Mouse (Mus musculus) embryo, embryonic 10.5 days (tissue): ENCODE measurements around the gene Olfr49.

Experiments
- DNase-seq: peaks from one replicate; pipeline ENCODE4 v3.0.0-alpha.2; 2015; ENCODE audit warnings: low spot score

The Olfr49 gene

GRCm38 (mm10) chr14:54284839-54285238, at the start of gene Olfr49:
Gene Olfr49, minus strand, starts transcription at chr14:54284939.
- DNase-seq, result no peak

GRCm38 (mm10) chr14:54333452-54334189, 48.9 kb upstream of the Olfr49 start:
- no peak for DNase-seq

- DNase-seq, result peak; percentile 20
Measured at GRCm38 (mm10) chr14:54332176-54333074, 47.7 kb upstream of the Olfr49 start.

- DNase-seq, result no peak
Measured at GRCm38 (mm10) chr14:54331178-54331577, 46.4 kb upstream of the Olfr49 start.

- DNase-seq, result no peak
Measured at GRCm38 (mm10) chr14:54329201-54329600, 44.5 kb upstream of the Olfr49 start.

- no peak for DNase-seq
Measured at GRCm38 (mm10) chr14:54328548-54328947, 43.8 kb upstream of the Olfr49 start.

GRCm38 (mm10) chr14:54324486-54324885, 39.7 kb upstream of the Olfr49 start:
- DNase-seq, result no peak

- no peak for DNase-seq
Measured at GRCm38 (mm10) chr14:54321556-54322376, 37.0 kb upstream of the Olfr49 start.

- DNase-seq, result no peak
Measured at GRCm38 (mm10) chr14:54311763-54312162, 27.0 kb upstream of the Olfr49 start.

GRCm38 (mm10) chr14:54300676-54301075, 15.9 kb upstream of the Olfr49 start:
- DNase-seq, result no peak

- no peak for DNase-seq
Measured at GRCm38 (mm10) chr14:54300136-54300535, 15.4 kb upstream of the Olfr49 start.

GRCm38 (mm10) chr14:54276446-54276845, 8.3 kb downstream of the Olfr49 start:
- DNase-seq, result no peak

GRCm38 (mm10) chr14:54272696-54273095, 12.0 kb downstream of the Olfr49 start:
- no peak for DNase-seq

- DNase-seq, result no peak
Measured at GRCm38 (mm10) chr14:54271976-54272606, 12.6 kb downstream of the Olfr49 start.

- no peak for DNase-seq
Measured at GRCm38 (mm10) chr14:54270413-54270812, 14.3 kb downstream of the Olfr49 start.

- DNase-seq, result no peak
Measured at GRCm38 (mm10) chr14:54269566-54269965, 15.2 kb downstream of the Olfr49 start.

- no peak for DNase-seq
Measured at GRCm38 (mm10) chr14:54267966-54268365, 16.8 kb downstream of the Olfr49 start.

- DNase-seq, result no peak
Measured at GRCm38 (mm10) chr14:54265951-54266350, 18.8 kb downstream of the Olfr49 start.

GRCm38 (mm10) chr14:54265093-54265492, 19.6 kb downstream of the Olfr49 start:
- DNase-seq, result no peak

GRCm38 (mm10) chr14:54264231-54264630, 20.5 kb downstream of the Olfr49 start:
- no peak for DNase-seq

- DNase-seq, result no peak
Measured at GRCm38 (mm10) chr14:54263099-54263498, 21.6 kb downstream of the Olfr49 start.

- DNase-seq, result no peak
Measured at GRCm38 (mm10) chr14:54262622-54263021, 22.1 kb downstream of the Olfr49 start.
